Mouse (Mus musculus): ENCODE measurements around the gene Pgbd1. TPM values are rescaled to one million over a fixed set of nuclear protein-coding genes. Genes with fewer than 3 reads are reported as not detected.

The Pgbd1 gene
- polyA plus RNA-seq, 1 experiment from 2014 or later: 1.5 TPM

MicroRNAs within 50 kb of the gene (microRNA counts, 519-probe panel; counts per million panel counts)
- microRNA mmu-miR-1896: 473 counts per million, percentile 71 among the panel's probes with 10 or more counts

Small RNA genes within 50 kb of the gene (microRNA-seq; reads per million reads assigned to microRNA genes)
- gene Mir1896 (ENCODE audit: borderline number of aligned reads) (not detected), gene Mir6942 (ENCODE audit: borderline number of aligned reads) (not detected)

Other genes starting within 250 kb of the Pgbd1 start
- gene Gpx5, start 148.3 kb downstream of the Pgbd1 start, polyA plus RNA-seq (2015; fragmentation: Nextera tagmentation; extraction: Ambion mirVana): not detected in 2 replicates
- 1.7 and 1.9 TPM in 2 replicates for gene Gpx6, start 128.9 kb downstream of the Pgbd1 start, polyA plus RNA-seq (2015; fragmentation: Nextera tagmentation; extraction: Ambion mirVana)
- gene Olfr1367, start 94.1 kb downstream of the Pgbd1 start, polyA plus RNA-seq (2015; fragmentation: Nextera tagmentation; extraction: Ambion mirVana): not detected in 2 replicates
- 10.4 and 11.3 TPM in 2 replicates for gene Zscan12, start 78.2 kb downstream of the Pgbd1 start, polyA plus RNA-seq (2015; fragmentation: Nextera tagmentation; extraction: Ambion mirVana)
- gene Zkscan3, start 38.3 kb downstream of the Pgbd1 start, polyA plus RNA-seq (2015; fragmentation: Nextera tagmentation; extraction: Ambion mirVana): 49.1 and 58.1 TPM in 2 replicates
- gene Zscan26, start 12.7 kb upstream of the Pgbd1 start, polyA plus RNA-seq (2015; fragmentation: Nextera tagmentation; extraction: Ambion mirVana): 18.1 and 23.6 TPM in 2 replicates
- gene Nkapl, start 27.5 kb upstream of the Pgbd1 start, polyA plus RNA-seq (2015; fragmentation: Nextera tagmentation; extraction: Ambion mirVana): 0.82 and 1.3 TPM in 2 replicates
- 1.1 and 1.2 TPM in 2 replicates for gene Zkscan4, start 37.8 kb upstream of the Pgbd1 start, polyA plus RNA-seq (2015; fragmentation: Nextera tagmentation; extraction: Ambion mirVana)
- not detected in 2 replicates for gene Gm10065, start 38.4 kb upstream of the Pgbd1 start, polyA plus RNA-seq (2015; fragmentation: Nextera tagmentation; extraction: Ambion mirVana)
- gene AK157302, start 54.2 kb upstream of the Pgbd1 start, polyA plus RNA-seq (2015; fragmentation: Nextera tagmentation; extraction: Ambion mirVana): 0.22 TPM in 2 replicates
- gene Gm11273, start 60.4 kb upstream of the Pgbd1 start, polyA plus RNA-seq (2015; fragmentation: Nextera tagmentation; extraction: Ambion mirVana): 4.9 and 9.3 TPM in 2 replicates
- 3.2 and 4.4 TPM in 2 replicates for gene Zkscan8, start 90.1 kb upstream of the Pgbd1 start, polyA plus RNA-seq (2015; fragmentation: Nextera tagmentation; extraction: Ambion mirVana)
- gene Olfr1366, start 101.8 kb upstream of the Pgbd1 start, polyA plus RNA-seq (2015; fragmentation: Nextera tagmentation; extraction: Ambion mirVana): 0.04 TPM in 1 of 2 replicates, not detected in the other
- gene Olfr1535, start 118.8 kb upstream of the Pgbd1 start, polyA plus RNA-seq (2015; fragmentation: Nextera tagmentation; extraction: Ambion mirVana): not detected in 2 replicates
- not detected in 2 replicates for gene Olfr1364, start 140.7 kb upstream of the Pgbd1 start, polyA plus RNA-seq (2015; fragmentation: Nextera tagmentation; extraction: Ambion mirVana)
- not detected in 2 replicates for gene Olfr1362, start 173.0 kb upstream of the Pgbd1 start, polyA plus RNA-seq (2015; fragmentation: Nextera tagmentation; extraction: Ambion mirVana)
- not detected in 2 replicates for gene Olfr11, start 201.5 kb upstream of the Pgbd1 start, polyA plus RNA-seq (2015; fragmentation: Nextera tagmentation; extraction: Ambion mirVana)
- gene Olfr1361, start 222.3 kb upstream of the Pgbd1 start, polyA plus RNA-seq (2015; fragmentation: Nextera tagmentation; extraction: Ambion mirVana): not detected in 2 replicates
- not detected in 2 replicates for gene Olfr1360, start 236.3 kb upstream of the Pgbd1 start, polyA plus RNA-seq (2015; fragmentation: Nextera tagmentation; extraction: Ambion mirVana)